Mouse (Mus musculus): ENCODE measurements at regions not wholly inside any gene's neighbourhood (a gene's known extent, or its start where the extent isn't known, plus 50 kb on each side); places are given as distances from the start of the nearest gene placed in this dataset.

GRCm38 (mm10) chr2:8027571-8027970 is 518.2 kb upstream of the Celf2 start:
- no peak for TF ChIP-seq CTCF (IDR thresholded peaks at IDR 0.05)

GRCm38 (mm10) chr2:8026648-8027047 is 517.3 kb upstream of the Celf2 start:
- Histone ChIP-seq H3K9ac (replicated peaks; ENCODE audit: low read length, poor library complexity, severe bottlenecking) (no peak overlapping the region), H3K27me3 (ENCODE audit: insufficient read depth, low read length) (no peaks in the 10 kb centered on the region), H3K27ac (ENCODE audit: low read depth, low read length) (no peak overlapping the region), H3K36me3 (ENCODE audit: insufficient read depth, low read length) (no peaks in the 10 kb centered on the region), H3K4me1 (ENCODE audit: insufficient read depth, low read length) (no peaks in the 10 kb centered on the region), H3K9me3 (ENCODE audit: low read length) (no peaks in the 10 kb centered on the region), H3K4me3 (ENCODE audit: low read depth, low read length) (no peak overlapping the region), H3K4me2 (ENCODE audit: low read depth, low read length, poor library complexity, severe bottlenecking) (no peak overlapping the region)
- ATAC-seq (ENCODE audit: low FRiP score), result no peak
- WGBS, result 81% methylated on average over 10 of the region's 10 CpGs
- peak; percentile 22 for DNase-seq (ENCODE audit: low spot score)
- TF ChIP-seq CTCF (IDR thresholded peaks at IDR 0.05), result no peak

More at GRCm38 (mm10) chr2:8027571-8027970, 518.2 kb upstream of the Celf2 start:
- H3K36me3 ChIP-seq (ENCODE audit: insufficient read depth, low read length), result no peaks in the 10 kb centered on the region
- H3K4me2 ChIP-seq (ENCODE audit: low read depth, low read length, poor library complexity, severe bottlenecking), result no peak overlapping the region
- DNase-seq (ENCODE audit: low spot score), result no peak
- ATAC-seq (ENCODE audit: low FRiP score), result no peak
- no peak overlapping the region for H3K27ac ChIP-seq (ENCODE audit: low read depth, low read length)
- H3K4me1 ChIP-seq (ENCODE audit: insufficient read depth, low read length), result no peaks in the 10 kb centered on the region
- H3K27me3 ChIP-seq (ENCODE audit: insufficient read depth, low read length), result no peaks in the 10 kb centered on the region
- no peak overlapping the region for H3K4me3 ChIP-seq (ENCODE audit: low read depth, low read length)
- no peaks in the 10 kb centered on the region for H3K9me3 ChIP-seq (ENCODE audit: low read length)
- no peak overlapping the region for H3K9ac ChIP-seq (replicated peaks; ENCODE audit: low read length, poor library complexity, severe bottlenecking)

- no peak for TF ChIP-seq CTCF (IDR thresholded peaks at IDR 0.05)
- Histone ChIP-seq H3K9me3 (ENCODE audit: low read length) (no peaks in the 10 kb centered on the region), H3K4me3 (ENCODE audit: low read depth, low read length) (no peak overlapping the region), H3K4me1 (ENCODE audit: insufficient read depth, low read length) (no peaks in the 10 kb centered on the region), H3K27me3 (ENCODE audit: insufficient read depth, low read length) (no peaks in the 10 kb centered on the region), H3K27ac (ENCODE audit: low read depth, low read length) (no peak overlapping the region), H3K9ac (replicated peaks; ENCODE audit: low read length, poor library complexity, severe bottlenecking) (no peak overlapping the region), H3K4me2 (ENCODE audit: low read depth, low read length, poor library complexity, severe bottlenecking) (no peak overlapping the region), H3K36me3 (ENCODE audit: insufficient read depth, low read length) (no peaks in the 10 kb centered on the region)
- DNase-seq (ENCODE audit: low spot score) (no peak), ATAC-seq (ENCODE audit: low FRiP score) (no peak)
- WGBS, result 73% methylated on average over 3 of the region's 3 CpGs
These were observed 513.3 kb upstream of the Celf2 start for GRCm38 (mm10) chr2:8022651-8023050.

GRCm38 (mm10) chr2:8022043-8022442 is 512.7 kb upstream of the Celf2 start:
- DNase-seq (ENCODE audit: low spot score) (no peak), ATAC-seq (ENCODE audit: low FRiP score) (no peak)
- Histone ChIP-seq H3K4me3 (ENCODE audit: low read depth, low read length) (no peak overlapping the region), H3K9ac (replicated peaks; ENCODE audit: low read length, poor library complexity, severe bottlenecking) (no peak overlapping the region), H3K4me2 (ENCODE audit: low read depth, low read length, poor library complexity, severe bottlenecking) (no peak overlapping the region), H3K9me3 (ENCODE audit: low read length) (no peaks in the 10 kb centered on the region), H3K27ac (ENCODE audit: low read depth, low read length) (no peak overlapping the region), H3K36me3 (ENCODE audit: insufficient read depth, low read length) (no peaks in the 10 kb centered on the region), H3K4me1 (ENCODE audit: insufficient read depth, low read length) (no peaks in the 10 kb centered on the region), H3K27me3 (ENCODE audit: insufficient read depth, low read length) (no peaks in the 10 kb centered on the region)
- TF ChIP-seq CTCF (IDR thresholded peaks at IDR 0.05), result no peak
- 74% methylated on average over 5 of the region's 5 CpGs for WGBS

GRCm38 (mm10) chr2:8012826-8013225 is 503.5 kb upstream of the Celf2 start:
- Histone ChIP-seq H3K4me1 (ENCODE audit: insufficient read depth, low read length) (no peaks in the 10 kb centered on the region), H3K4me3 (ENCODE audit: low read depth, low read length) (no peak overlapping the region), H3K27ac (ENCODE audit: low read depth, low read length) (no peak overlapping the region), H3K9me3 (ENCODE audit: low read length) (no peaks in the 10 kb centered on the region), H3K27me3 (ENCODE audit: insufficient read depth, low read length) (no peaks in the 10 kb centered on the region), H3K9ac (replicated peaks; ENCODE audit: low read length, poor library complexity, severe bottlenecking) (no peak overlapping the region), H3K4me2 (ENCODE audit: low read depth, low read length, poor library complexity, severe bottlenecking) (no peak overlapping the region), H3K36me3 (ENCODE audit: insufficient read depth, low read length) (no peaks in the 10 kb centered on the region)
- no peak for TF ChIP-seq CTCF (IDR thresholded peaks at IDR 0.05)
- DNase-seq (ENCODE audit: low spot score), result no peak
- no peak for ATAC-seq (ENCODE audit: low FRiP score)
- WGBS, result 83% methylated on average over 6 of the region's 6 CpGs

GRCm38 (mm10) chr2:7999444-7999843 is 490.1 kb upstream of the Celf2 start:
- no peak for ATAC-seq (ENCODE audit: low FRiP score)
- H3K27ac ChIP-seq (ENCODE audit: low read depth, low read length), result no peak overlapping the region
- 81% methylated on average over 2 of the region's 2 CpGs for WGBS

More at GRCm38 (mm10) chr2:7999444-7999843, 490.1 kb upstream of the Celf2 start:
- Histone ChIP-seq H3K36me3 (ENCODE audit: insufficient read depth, low read length) (no peaks in the 10 kb centered on the region), H3K27me3 (ENCODE audit: insufficient read depth, low read length) (no peaks in the 10 kb centered on the region), H3K9ac (replicated peaks; ENCODE audit: low read length, poor library complexity, severe bottlenecking) (no peak overlapping the region), H3K9me3 (ENCODE audit: low read length) (no peaks in the 10 kb centered on the region), H3K4me1 (ENCODE audit: insufficient read depth, low read length) (no peaks in the 10 kb centered on the region), H3K4me2 (ENCODE audit: low read depth, low read length, poor library complexity, severe bottlenecking) (no peak overlapping the region), H3K4me3 (ENCODE audit: low read depth, low read length) (no peak overlapping the region)
- TF ChIP-seq CTCF (IDR thresholded peaks at IDR 0.05), result no peak
- no peak for DNase-seq (ENCODE audit: low spot score)

All from midbrain, postnatal 0 days (tissue).